Mouse (Mus musculus) spleen, adult 2 months (tissue): ENCODE data around the gene Cep250.

Experiments used
- CTCF ChIP-seq: fragments of 200-500 bp; IDR thresholded peaks from 2 replicates; pipeline ENCODE4 v1.5.1; 2011; ENCODE audit warnings: mild to moderate bottlenecking, inconsistent platforms; ENCODE audit not compliant: insufficient read depth, insufficient read length, insufficient replicate concordance; ENCODE audit errors: extremely low read depth
- POLR2A ChIP-seq: fragments of 200-500 bp; IDR thresholded peaks from 2 replicates; pipeline ENCODE4 v1.6.1; 2011; ENCODE audit warnings: low read depth, low read length, inconsistent platforms

DNA sequence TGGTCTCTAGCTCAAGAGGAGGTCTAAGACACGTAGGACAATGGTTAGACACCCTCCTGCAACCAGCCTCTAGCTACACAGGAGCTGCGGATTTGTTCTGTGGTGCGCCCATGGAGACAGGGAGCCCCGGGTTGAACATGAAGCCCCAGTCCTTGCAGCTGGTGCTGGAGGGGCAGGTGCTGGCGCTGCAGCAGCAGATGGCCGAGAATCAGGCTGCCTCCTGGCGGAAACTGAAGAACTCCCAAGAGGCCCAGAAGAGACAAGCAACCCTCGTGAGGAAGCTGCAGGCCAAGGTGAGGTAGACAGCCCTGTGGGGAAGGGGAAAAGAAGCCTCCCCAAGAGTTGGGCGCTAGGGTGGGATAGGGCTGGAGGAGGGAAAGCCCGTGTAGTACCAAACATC is 5.6 kb downstream of the Cep250 start:
- TF ChIP-seq CTCF (no peak), POLR2A (no peak)
